Mouse (Mus musculus) ES-E14 (cell line): Measurements from ENCODE around the gene Rasl11b. TPM values are rescaled to one million over a fixed set of nuclear protein-coding genes. Genes with fewer than 3 reads are reported as not detected.

Source experiments
- DNase-seq: peaks from one replicate; pipeline ENCODE4 v3.0.0-alpha.2; 2013; ENCODE audit warnings: low read depth, low spot score
- H3K27ac ChIP-seq: 2 replicates; pipeline ENCODE4 v1.5.1; 2012; ENCODE audit warnings: low read depth, mild to moderate bottlenecking, low read length, moderate library complexity, mixed read lengths; ENCODE audit not compliant: poor library complexity, insufficient read depth, severe bottlenecking
- H3K36me3 ChIP-seq: 2 replicates; pipeline ENCODE4 v1.6.1; 2012; ENCODE audit warnings: mild to moderate bottlenecking, low read length, moderate library complexity, mixed read lengths; ENCODE audit not compliant: control insufficient read depth, poor library complexity, insufficient read depth, severe bottlenecking
- H3K4me1 ChIP-seq, 2 experiments: fragments of 150-350 bp in 1 of 2; sonication (generic) in 1 of 2; 2 replicates each; pipeline ENCODE4 v1.6.1; 2012; ENCODE audit warnings: low read length in 2 of 2, mild to moderate bottlenecking in 1 of 2, mixed read lengths in 1 of 2; ENCODE audit not compliant: control insufficient read depth in 2 of 2, insufficient read depth in 2 of 2, poor library complexity in 1 of 2
- H3K4me3 ChIP-seq, 2 experiments: fragments of 150-350 bp in 1 of 2; sonication (generic) in 1 of 2; 2 replicates each; pipeline ENCODE4 v1.5.1; 2012; ENCODE audit warnings: low read length in 2 of 2, low read depth in 1 of 2, mild to moderate bottlenecking in 1 of 2, mixed read lengths in 1 of 2; ENCODE audit not compliant: insufficient read depth in 1 of 2, poor library complexity in 1 of 2, severe bottlenecking in 1 of 2
- H3K9ac ChIP-seq: 2 replicates; pipeline ENCODE4 v1.6.1; 2012; ENCODE audit warnings: low read depth, mild to moderate bottlenecking, low read length, mixed read lengths; ENCODE audit not compliant: poor library complexity, insufficient read depth, severe bottlenecking
- H3K9me3 ChIP-seq: fragments of 150-350 bp; sonication (generic); 2 replicates; pipeline ENCODE4 v1.6.1; 2012; ENCODE audit warnings: low read depth, mild to moderate bottlenecking, low read length; ENCODE audit not compliant: control insufficient read depth, insufficient read depth
- CHD2 ChIP-seq: IDR thresholded peaks from 2 replicates; pipeline ENCODE4 v1.6.1; 2014; ENCODE audit warnings: mild to moderate bottlenecking, low read depth, low read length, inconsistent platforms
- HCFC1 ChIP-seq: IDR thresholded peaks from 2 replicates; pipeline ENCODE4 v1.6.1; 2012; ENCODE audit warnings: low read length, inconsistent platforms, borderline replicate concordance; ENCODE audit not compliant: insufficient read depth
- MAFK ChIP-seq: IDR thresholded peaks from 2 replicates; pipeline ENCODE4 v1.6.1; 2014; ENCODE audit warnings: mild to moderate bottlenecking, low read depth, low read length, inconsistent platforms; ENCODE audit not compliant: insufficient read depth
- ZC3H11A ChIP-seq: IDR thresholded peaks from 2 replicates; pipeline ENCODE4 v1.6.1; 2012; ENCODE audit warnings: low read depth, mild to moderate bottlenecking, inconsistent platforms, low read length, borderline replicate concordance
- ZNF384 ChIP-seq: IDR thresholded peaks from 2 replicates; pipeline ENCODE4 v1.6.1; 2012; ENCODE audit warnings: low read depth, low read length, inconsistent platforms
- in situ Hi-C, 2 experiments: fragments of 600-800 bp; cut with MboI; formaldehyde crosslinking; loops; one replicate each; pipeline ENCODE4 v1.15.1; 2025; ENCODE audit warnings: low sequenced_read_pairs in 2 of 2, inconsistent platforms in 1 of 2; ENCODE audit not compliant: unreplicated experiment in 2 of 2
- total RNA-seq: library from RNA; depleted of rRNA; stranded (reverse); fragments of 300-350 nt; gene quantifications from 2 replicates; pipeline ENCODE4 v1.2.3, GENCODE M21; 2012

Gene Rasl11b
- total RNA-seq, 1 experiment: 6.8 TPM

- Histone ChIP-seq H3K9me3 (no peaks in the 10 kb centered on the region), H3K36me3 (no peaks in the 10 kb centered on the region), H3K27ac (no peak overlapping the region), H3K4me1 (peaks cover 0 to 4% of the 10 kb centered on the region in 2 experiments; a peak in 2 of 4 replicates), H3K4me3 (no peak overlapping the region), H3K9ac (no peak overlapping the region)
- no peak for DNase-seq
- no peak for TF ChIP-seq HCFC1
- in situ Hi-C loops: no loop called here
These were observed 5.0 kb upstream of the Rasl11b start for GRCm38 (mm10) chr5:74190161-74190491.

GRCm38 (mm10) chr5:74190911-74191310, 4.2 kb upstream of the Rasl11b start:
- no peaks in the 10 kb centered on the region for H3K9me3 ChIP-seq
- in situ Hi-C loops: no loop called here
- DNase-seq: no peak
- no peaks in the 10 kb centered on the region for H3K36me3 ChIP-seq
- no peak overlapping the region for H3K4me3 ChIP-seq
- TF ChIP-seq MAFK (no peak), HCFC1 (no peak)
- H3K27ac ChIP-seq: no peak overlapping the region
- peaks cover 0 to 4% of the 10 kb centered on the region in 2 experiments; a peak in 2 of 4 replicates for H3K4me1 ChIP-seq
- H3K9ac ChIP-seq: no peak overlapping the region

GRCm38 (mm10) chr5:74193008-74193407, 2.1 kb upstream of the Rasl11b start:
- TF ChIP-seq ZC3H11A: no peak
- no peak for TF ChIP-seq ZNF384
- no peak for TF ChIP-seq MAFK
- no peak for TF ChIP-seq CHD2
- TF ChIP-seq HCFC1: no peak
- peaks cover 7% of the 10 kb centered on the region for H3K36me3 ChIP-seq
- H3K4me1 ChIP-seq: peaks cover 0 to 4% of the 10 kb centered on the region in 2 experiments; a peak in 2 of 4 replicates
- H3K27ac ChIP-seq: no peak overlapping the region
- no peak overlapping the region for H3K9ac ChIP-seq
- DNase-seq: no peak
- in situ Hi-C loops: no loop called here
- H3K9me3 ChIP-seq: no peaks in the 10 kb centered on the region
- no peak overlapping the region for H3K4me3 ChIP-seq

- peaks cover 13% of the 10 kb centered on the region for H3K36me3 ChIP-seq
- in situ Hi-C loops: no loop called here
- H3K27ac ChIP-seq: no peak overlapping the region
- no peak for DNase-seq
- no peak overlapping the region for H3K9ac ChIP-seq
- peaks cover 0 to 4% of the 10 kb centered on the region in 2 experiments; a peak in 2 of 4 replicates for H3K4me1 ChIP-seq
- no peaks in the 10 kb centered on the region for H3K9me3 ChIP-seq
- no peak for TF ChIP-seq ZC3H11A
- no peak for TF ChIP-seq HCFC1
- no peak for TF ChIP-seq ZNF384
- no peak for TF ChIP-seq MAFK
- no peak for TF ChIP-seq CHD2
- no peak overlapping the region for H3K4me3 ChIP-seq
These were observed 1.5 kb upstream of the Rasl11b start for GRCm38 (mm10) chr5:74193626-74194025.

- DNase-seq: no peak
- Histone ChIP-seq H3K9me3 (no peaks in the 10 kb centered on the region), H3K4me3 (peak overlapping the region; percentile 92), H3K36me3 (peaks cover 17% of the 10 kb centered on the region), H3K4me1 (peaks cover 0 to 4% of the 10 kb centered on the region in 2 experiments; a peak in 2 of 4 replicates), H3K27ac (no peak overlapping the region), H3K9ac (peak overlapping the region; percentile 88)
- in situ Hi-C loops: no loop called here
- TF ChIP-seq CHD2 (no peak), MAFK (no peak), HCFC1 (no peak), ZNF384 (no peak), ZC3H11A (no peak)
These were observed 852 bp upstream of the Rasl11b start for GRCm38 (mm10) chr5:74194027-74194840.
